Mouse (Mus musculus): ENCODE data around the gene Pnrc2. TPM values are rescaled to one million over a fixed set of nuclear protein-coding genes. Genes with fewer than 3 reads are reported as not detected.

Pnrc2 gene
- polyA plus RNA-seq, 1 experiment from 2014 or later: 226 TPM

DNA sequence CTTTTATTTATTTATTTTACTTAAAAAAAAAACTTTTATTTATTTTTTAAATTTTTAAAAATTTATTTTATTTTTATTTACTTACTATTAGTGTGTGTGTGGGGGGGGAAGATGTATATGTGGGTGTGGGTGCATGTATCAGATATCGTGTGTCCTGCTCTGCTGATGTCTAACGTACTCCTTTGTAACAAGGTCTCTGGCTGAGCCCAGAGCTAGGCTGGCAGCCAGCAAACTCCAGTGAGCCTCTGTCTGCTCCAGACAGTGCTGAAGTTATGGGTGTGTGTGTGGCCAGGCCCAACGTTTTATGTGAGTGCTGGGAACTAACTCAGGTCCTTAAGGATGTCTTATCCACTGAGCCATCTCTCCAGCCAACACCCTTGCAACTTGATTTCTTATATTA lies 38.5 kb upstream of the Pnrc2 start:
- Histone ChIP-seq H3K9me3 (ENCODE audit: control insufficient read depth, low read length) (no peaks in the 10 kb centered on the region), H3K27ac (ENCODE audit: low read depth, low read length) (peak overlapping the region; percentile 52; the same call in 1 of the 2 replicates), H3K27me3 (ENCODE audit: control insufficient read depth, insufficient read depth, low read length) (no peaks in the 10 kb centered on the region), H3K4me3 (ENCODE audit: low read depth, low read length) (no peak overlapping the region), H3K9ac (ENCODE audit: low read depth, low read length) (no peak overlapping the region), H3K4me2 (replicated peaks; ENCODE audit: low read depth, low read length) (no peak overlapping the region), H3K36me3 (ENCODE audit: control insufficient read depth, insufficient read depth, low read length) (no peaks in the 10 kb centered on the region), H3K4me1 (replicated peaks; ENCODE audit: control insufficient read depth, insufficient read depth, low read length) (no peaks in the 10 kb centered on the region)
- DNase-seq (ENCODE audit: low spot score) (no peak), ATAC-seq (ENCODE audit: low FRiP score) (no peak)
- 71% methylated on average over 3 of the region's 3 CpGs for WGBS

DNA sequence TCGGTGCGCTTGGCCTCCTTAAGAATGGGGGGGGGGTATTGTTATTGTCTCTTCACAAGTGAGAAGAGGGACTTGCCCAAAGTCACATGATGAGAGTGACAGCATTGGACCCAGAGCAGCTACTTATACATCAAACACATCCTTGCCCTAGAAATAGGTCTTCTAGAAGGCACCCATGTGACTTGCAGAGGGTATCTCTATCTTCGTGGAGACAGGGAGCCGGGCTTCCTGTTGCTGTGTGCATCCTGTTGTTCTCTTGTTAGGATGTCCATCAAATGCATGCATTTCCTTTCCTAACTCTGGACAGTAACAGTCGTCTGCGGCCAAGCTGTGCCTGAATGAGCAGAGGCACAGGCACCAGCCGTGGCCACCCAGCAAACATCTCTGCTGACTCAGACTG lies 37.9 kb upstream of the Pnrc2 start:
- H3K27me3 ChIP-seq (ENCODE audit: control insufficient read depth, insufficient read depth, low read length): no peaks in the 10 kb centered on the region
- no peaks in the 10 kb centered on the region for H3K36me3 ChIP-seq (ENCODE audit: control insufficient read depth, insufficient read depth, low read length)
- WGBS: 74% methylated on average over 7 of the region's 7 CpGs
- no peaks in the 10 kb centered on the region for H3K4me1 ChIP-seq (replicated peaks; ENCODE audit: control insufficient read depth, insufficient read depth, low read length)
- DNase-seq (ENCODE audit: low spot score): no peak
- H3K4me2 ChIP-seq (replicated peaks; ENCODE audit: low read depth, low read length): no peak overlapping the region
- H3K9me3 ChIP-seq (ENCODE audit: control insufficient read depth, low read length): no peaks in the 10 kb centered on the region
- no peak overlapping the region for H3K4me3 ChIP-seq (ENCODE audit: low read depth, low read length)
- no peak overlapping the region for H3K9ac ChIP-seq (ENCODE audit: low read depth, low read length)
- H3K27ac ChIP-seq (ENCODE audit: low read depth, low read length): no peak overlapping the region
- no peak for ATAC-seq (ENCODE audit: low FRiP score)

DNA sequence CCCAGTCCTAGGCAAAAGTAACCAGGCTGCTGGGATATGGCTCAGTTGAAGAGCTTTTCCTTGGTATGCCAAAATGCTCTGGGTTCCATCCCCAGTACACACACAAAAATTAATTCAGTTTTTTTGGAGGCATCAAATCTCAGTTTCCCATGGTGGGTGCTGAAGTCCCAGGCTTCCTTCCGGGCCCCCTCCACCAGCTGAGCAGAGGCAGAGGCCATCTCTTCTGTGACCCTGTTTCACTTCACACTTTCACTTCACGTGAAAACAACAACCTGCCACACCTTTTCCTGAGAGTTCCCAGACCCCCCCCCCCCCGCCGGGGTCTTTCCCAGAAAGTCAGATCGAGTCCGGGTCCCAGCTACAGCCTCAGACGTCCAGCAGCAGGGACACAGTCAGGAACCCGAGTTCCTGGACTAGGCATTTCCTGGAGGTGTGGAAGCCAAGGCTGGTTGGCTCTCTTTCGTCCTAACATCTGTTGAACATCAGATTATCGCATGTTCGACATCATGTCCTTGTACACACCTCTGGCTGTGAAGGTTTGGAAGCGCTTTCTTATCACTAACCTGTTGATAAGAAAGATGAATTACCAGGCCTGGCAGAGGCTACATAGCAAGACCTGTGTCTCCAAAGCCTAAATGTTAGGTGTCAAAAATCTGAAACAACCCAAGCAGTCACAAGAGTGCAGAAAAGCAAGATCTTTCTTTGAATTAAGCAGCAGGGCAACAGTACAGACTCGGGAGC lies 35.8 kb upstream of the Pnrc2 start:
- Histone ChIP-seq H3K9me3 (ENCODE audit: control insufficient read depth, low read length) (no peaks in the 10 kb centered on the region), H3K36me3 (ENCODE audit: control insufficient read depth, insufficient read depth, low read length) (no peaks in the 10 kb centered on the region), H3K4me3 (ENCODE audit: low read depth, low read length) (no peak overlapping the region), H3K4me1 (replicated peaks; ENCODE audit: control insufficient read depth, insufficient read depth, low read length) (no peaks in the 10 kb centered on the region), H3K27ac (ENCODE audit: low read depth, low read length) (no peak overlapping the region), H3K4me2 (replicated peaks; ENCODE audit: low read depth, low read length) (no peak overlapping the region), H3K27me3 (ENCODE audit: control insufficient read depth, insufficient read depth, low read length) (no peaks in the 10 kb centered on the region), H3K9ac (ENCODE audit: low read depth, low read length) (no peak overlapping the region)
- DNase-seq (ENCODE audit: low spot score): no peak
- WGBS: 74% methylated on average over 13 of the region's 13 CpGs
- ATAC-seq (ENCODE audit: low FRiP score): no peak

DNA sequence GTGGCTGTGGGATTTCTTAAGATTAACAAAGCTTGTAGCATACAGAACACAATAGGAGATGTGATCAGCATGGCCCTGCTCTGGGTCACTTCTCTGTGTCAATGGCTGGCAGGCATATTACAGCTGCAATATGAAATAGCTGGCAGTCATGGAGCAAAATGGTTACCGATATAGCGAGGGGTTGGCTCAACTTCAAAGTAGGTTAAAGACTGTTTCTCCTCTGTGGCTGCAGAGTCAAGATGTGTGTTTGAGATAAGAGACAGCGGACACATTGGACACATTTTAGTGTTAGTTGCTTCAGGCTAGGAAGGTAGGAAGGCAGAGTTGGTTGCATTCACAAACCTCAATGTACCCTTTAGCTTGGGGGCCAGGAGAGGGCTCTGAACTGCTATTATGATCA lies 33.0 kb upstream of the Pnrc2 start:
- no peak overlapping the region for H3K4me3 ChIP-seq (ENCODE audit: low read depth, low read length)
- H3K27ac ChIP-seq (ENCODE audit: low read depth, low read length): no peak overlapping the region
- 97% methylated on average over 3 of the region's 3 CpGs for WGBS
- H3K9ac ChIP-seq (ENCODE audit: low read depth, low read length): no peak overlapping the region
- H3K4me1 ChIP-seq (replicated peaks; ENCODE audit: control insufficient read depth, insufficient read depth, low read length): no peaks in the 10 kb centered on the region
- no peaks in the 10 kb centered on the region for H3K27me3 ChIP-seq (ENCODE audit: control insufficient read depth, insufficient read depth, low read length)
- H3K36me3 ChIP-seq (ENCODE audit: control insufficient read depth, insufficient read depth, low read length): no peaks in the 10 kb centered on the region
- DNase-seq (ENCODE audit: low spot score) (no peak), ATAC-seq (ENCODE audit: low FRiP score) (no peak)
- H3K9me3 ChIP-seq (ENCODE audit: control insufficient read depth, low read length): no peaks in the 10 kb centered on the region
- H3K4me2 ChIP-seq (replicated peaks; ENCODE audit: low read depth, low read length): no peak overlapping the region

DNA sequence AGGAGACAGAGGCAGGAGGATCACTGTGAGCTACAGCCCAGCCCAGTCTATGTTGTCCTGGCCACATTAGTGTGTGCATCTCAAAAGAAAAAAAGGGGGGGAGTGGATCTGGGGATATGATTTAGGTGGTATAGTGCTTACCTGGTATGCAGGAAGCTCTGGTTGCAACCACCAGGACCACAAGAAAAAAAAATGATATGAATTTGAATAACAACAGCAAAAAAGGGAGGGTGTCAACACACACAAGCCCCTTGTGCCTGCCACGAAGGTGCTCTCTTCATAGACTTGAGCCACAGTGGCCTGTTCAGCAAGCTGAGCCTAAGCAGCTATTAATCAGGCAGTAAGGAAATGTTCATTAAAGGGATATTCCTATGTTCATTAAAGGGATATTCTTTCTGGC lies 31.2 kb upstream of the Pnrc2 start:
- Histone ChIP-seq H3K9ac (ENCODE audit: low read depth, low read length) (no peak overlapping the region), H3K4me1 (replicated peaks; ENCODE audit: control insufficient read depth, insufficient read depth, low read length) (no peaks in the 10 kb centered on the region), H3K27ac (ENCODE audit: low read depth, low read length) (no peak overlapping the region), H3K4me2 (replicated peaks; ENCODE audit: low read depth, low read length) (no peak overlapping the region), H3K4me3 (ENCODE audit: low read depth, low read length) (no peak overlapping the region), H3K27me3 (ENCODE audit: control insufficient read depth, insufficient read depth, low read length) (no peaks in the 10 kb centered on the region), H3K9me3 (ENCODE audit: control insufficient read depth, low read length) (no peaks in the 10 kb centered on the region), H3K36me3 (ENCODE audit: control insufficient read depth, insufficient read depth, low read length) (no peaks in the 10 kb centered on the region)
- WGBS: 70% methylated on average over 1 of the region's 1 CpGs
- no peak for ATAC-seq (ENCODE audit: low FRiP score)
- no peak for DNase-seq (ENCODE audit: low spot score)

DNA sequence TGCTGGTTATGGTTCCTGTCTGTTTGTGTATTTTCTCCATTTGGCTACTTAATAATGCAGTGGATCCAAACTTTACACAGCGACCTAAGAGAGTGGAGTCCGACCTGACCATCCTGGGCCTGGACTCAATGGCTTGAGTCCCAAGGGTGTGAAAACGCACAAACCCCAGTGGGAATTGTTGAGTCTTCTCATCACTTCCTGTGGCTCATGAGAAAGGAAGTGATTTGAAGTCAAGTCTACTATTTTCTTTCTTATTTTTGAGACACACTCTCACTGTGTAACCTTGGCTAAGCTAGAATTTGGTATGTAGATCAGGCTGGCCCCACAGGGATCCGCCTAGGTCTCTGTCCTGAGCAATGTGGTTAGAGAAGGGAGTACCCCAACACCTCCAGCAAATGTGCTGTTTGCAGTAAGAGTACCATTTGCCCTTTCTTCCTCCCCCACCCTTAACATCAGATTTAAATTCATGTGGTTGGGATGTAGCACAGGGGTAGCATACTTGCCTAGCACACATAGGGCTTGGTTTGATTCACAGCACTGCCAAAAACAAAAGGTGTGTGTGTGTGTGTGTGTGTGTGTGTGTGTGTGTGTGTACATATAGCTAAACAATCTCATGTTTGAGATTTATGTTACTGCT lies 29.1 kb upstream of the Pnrc2 start:
- no peaks in the 10 kb centered on the region for H3K27me3 ChIP-seq (ENCODE audit: control insufficient read depth, insufficient read depth, low read length)
- no peaks in the 10 kb centered on the region for H3K36me3 ChIP-seq (ENCODE audit: control insufficient read depth, insufficient read depth, low read length)
- H3K4me3 ChIP-seq (ENCODE audit: low read depth, low read length): no peak overlapping the region
- ATAC-seq (ENCODE audit: low FRiP score) (no peak), DNase-seq (ENCODE audit: low spot score) (no peak)
- H3K27ac ChIP-seq (ENCODE audit: low read depth, low read length): no peak overlapping the region
- no peaks in the 10 kb centered on the region for H3K4me1 ChIP-seq (replicated peaks; ENCODE audit: control insufficient read depth, insufficient read depth, low read length)
- no peaks in the 10 kb centered on the region for H3K9me3 ChIP-seq (ENCODE audit: control insufficient read depth, low read length)
- H3K9ac ChIP-seq (ENCODE audit: low read depth, low read length): no peak overlapping the region
- 87% methylated on average over 4 of the region's 4 CpGs for WGBS
- H3K4me2 ChIP-seq (replicated peaks; ENCODE audit: low read depth, low read length): no peak overlapping the region

DNA sequence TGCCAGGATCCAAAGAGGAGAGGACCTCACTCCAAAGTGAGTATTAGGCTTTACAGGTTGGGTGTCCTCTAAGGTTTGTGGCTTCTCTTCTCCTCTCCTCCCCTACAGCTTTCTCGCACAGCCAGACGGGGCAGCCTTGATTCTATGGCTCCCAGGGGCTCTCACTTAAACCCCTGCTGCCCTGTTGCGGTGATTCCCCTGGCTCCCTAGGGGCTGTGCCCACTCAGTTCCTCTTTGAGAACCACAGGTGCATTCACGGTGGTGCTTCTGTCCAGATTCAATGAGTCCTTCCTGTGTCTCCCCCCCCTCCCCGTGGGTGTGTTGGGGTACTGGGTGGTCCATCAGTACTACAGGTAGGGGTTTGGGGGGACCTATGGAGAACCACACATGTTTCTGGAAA lies 26.4 kb upstream of the Pnrc2 start:
- 91% methylated on average over 5 of the region's 5 CpGs for WGBS
- no peaks in the 10 kb centered on the region for H3K9me3 ChIP-seq (ENCODE audit: control insufficient read depth, low read length)
- ATAC-seq (ENCODE audit: low FRiP score): no peak

DNA sequence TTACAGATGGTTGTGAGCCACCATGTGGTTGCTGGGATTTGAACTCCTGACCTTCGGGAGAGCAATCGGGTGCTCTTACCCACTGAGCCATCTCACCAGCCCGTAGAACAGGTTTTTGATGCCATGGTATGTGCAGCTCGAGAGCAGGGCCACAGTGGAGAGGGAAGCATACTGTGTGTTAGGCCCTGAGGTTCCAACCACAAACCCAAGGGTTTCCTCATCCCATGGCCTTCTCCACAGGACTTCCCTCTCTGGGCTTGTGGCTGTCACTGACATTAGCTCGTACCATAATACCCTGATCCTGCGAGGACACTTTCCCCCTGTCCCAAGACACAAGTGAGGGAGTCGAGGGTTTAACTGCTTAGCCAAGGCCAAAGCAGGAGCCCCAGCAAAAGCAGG lies 25.4 kb upstream of the Pnrc2 start:
- no peak overlapping the region for H3K9ac ChIP-seq (ENCODE audit: low read depth, low read length)
- 84% methylated on average over 7 of the region's 7 CpGs for WGBS
- no peaks in the 10 kb centered on the region for H3K27me3 ChIP-seq (ENCODE audit: control insufficient read depth, insufficient read depth, low read length)
- no peak overlapping the region for H3K4me2 ChIP-seq (replicated peaks; ENCODE audit: low read depth, low read length)
- H3K9me3 ChIP-seq (ENCODE audit: control insufficient read depth, low read length): no peaks in the 10 kb centered on the region
- no peaks in the 10 kb centered on the region for H3K4me1 ChIP-seq (replicated peaks; ENCODE audit: control insufficient read depth, insufficient read depth, low read length)
- no peak for ATAC-seq (ENCODE audit: low FRiP score)
- H3K36me3 ChIP-seq (ENCODE audit: control insufficient read depth, insufficient read depth, low read length): no peaks in the 10 kb centered on the region
- no peak for DNase-seq (ENCODE audit: low spot score)
- no peak overlapping the region for H3K27ac ChIP-seq (ENCODE audit: low read depth, low read length)
- no peak overlapping the region for H3K4me3 ChIP-seq (ENCODE audit: low read depth, low read length)

More for the DNA sequence above, 26.4 kb upstream of the Pnrc2 start:
- no peaks in the 10 kb centered on the region for H3K4me1 ChIP-seq (replicated peaks; ENCODE audit: control insufficient read depth, insufficient read depth, low read length)
- DNase-seq (ENCODE audit: low spot score): no peak
- H3K27me3 ChIP-seq (ENCODE audit: control insufficient read depth, insufficient read depth, low read length): no peaks in the 10 kb centered on the region
- H3K4me3 ChIP-seq (ENCODE audit: low read depth, low read length): no peak overlapping the region
- no peak overlapping the region for H3K9ac ChIP-seq (ENCODE audit: low read depth, low read length)
- no peak overlapping the region for H3K27ac ChIP-seq (ENCODE audit: low read depth, low read length)
- no peaks in the 10 kb centered on the region for H3K36me3 ChIP-seq (ENCODE audit: control insufficient read depth, insufficient read depth, low read length)
- H3K4me2 ChIP-seq (replicated peaks; ENCODE audit: low read depth, low read length): no peak overlapping the region

DNA sequence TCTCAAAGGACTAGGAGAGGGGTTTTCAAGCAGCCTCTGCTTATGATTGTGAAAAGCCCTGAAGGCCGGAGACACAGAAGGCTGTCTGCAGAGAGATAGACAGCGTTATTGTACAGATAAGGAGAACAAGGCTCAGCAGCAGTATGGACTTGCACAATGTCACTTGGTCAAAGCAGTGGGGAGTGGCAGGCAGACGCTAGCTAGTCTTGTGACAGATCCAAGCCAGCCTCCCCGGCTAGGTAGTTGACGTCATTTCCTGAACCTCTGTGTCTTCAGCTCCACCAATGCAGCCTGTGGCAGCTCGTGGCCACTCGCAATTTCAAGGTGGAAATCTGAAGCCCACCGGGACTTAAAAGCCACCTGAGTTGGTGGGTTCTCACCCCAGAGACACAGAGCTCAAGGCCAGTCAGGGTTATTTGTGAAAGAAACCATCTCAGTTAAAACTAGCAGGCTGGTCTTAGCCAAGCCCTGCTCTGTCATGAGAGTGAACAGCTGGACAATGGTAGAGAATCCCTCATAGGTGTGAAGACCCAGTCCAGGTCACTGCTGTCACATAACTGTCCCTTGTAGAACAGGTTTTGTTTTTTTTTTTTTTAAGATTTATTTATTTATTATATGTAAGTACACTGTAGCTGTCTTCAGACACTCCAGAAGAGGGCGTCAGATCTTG lies 24.9 kb upstream of the Pnrc2 start:
- Histone ChIP-seq H3K4me3 (ENCODE audit: low read depth, low read length) (no peak overlapping the region), H3K36me3 (ENCODE audit: control insufficient read depth, insufficient read depth, low read length) (no peaks in the 10 kb centered on the region), H3K9me3 (ENCODE audit: control insufficient read depth, low read length) (no peaks in the 10 kb centered on the region), H3K9ac (ENCODE audit: low read depth, low read length) (no peak overlapping the region), H3K27me3 (ENCODE audit: control insufficient read depth, insufficient read depth, low read length) (no peaks in the 10 kb centered on the region), H3K4me2 (replicated peaks; ENCODE audit: low read depth, low read length) (no peak overlapping the region), H3K27ac (ENCODE audit: low read depth, low read length) (no peak overlapping the region), H3K4me1 (replicated peaks; ENCODE audit: control insufficient read depth, insufficient read depth, low read length) (no peaks in the 10 kb centered on the region)
- ATAC-seq (ENCODE audit: low FRiP score): no peak
- DNase-seq (ENCODE audit: low spot score): no peak
- 72% methylated on average over 8 of the region's 9 CpGs for WGBS
